Mouse (Mus musculus) kidney, adult 2 months (tissue): ENCODE measurements around the gene Kcnn1. TPM values are rescaled to one million over a fixed set of nuclear protein-coding genes. Genes with fewer than 3 reads are reported as not detected.

Experiments used
- DNase-seq: peaks from one replicate; pipeline ENCODE4 v3.0.0; 2021
- H3K27ac ChIP-seq: fragments of 200-500 bp; 2 replicates; pipeline ENCODE4 v1.5.1; 2012; ENCODE audit warnings: low read depth, low read length, control low read depth, inconsistent platforms; ENCODE audit not compliant: insufficient read depth
- H3K27me3 ChIP-seq: fragments of 200-500 bp; replicated peaks from 2 replicates; pipeline ENCODE4 v1.6.1; 2012; ENCODE audit warnings: mild to moderate bottlenecking, moderate library complexity, low read length, inconsistent platforms; ENCODE audit not compliant: control insufficient read depth, insufficient read depth
- H3K36me3 ChIP-seq: fragments of 200-500 bp; 2 replicates; pipeline ENCODE4 v1.6.1; 2012; ENCODE audit warnings: mild to moderate bottlenecking, moderate library complexity, low read length, inconsistent platforms; ENCODE audit not compliant: control insufficient read depth, insufficient read depth
- H3K4me1 ChIP-seq: fragments of 200-500 bp; 2 replicates; pipeline ENCODE4 v1.6.1; 2011; ENCODE audit warnings: low read length; ENCODE audit not compliant: control insufficient read depth, insufficient read depth
- H3K4me3 ChIP-seq: fragments of 200-500 bp; 2 replicates; pipeline ENCODE4 v1.5.1; 2011; ENCODE audit warnings: mild to moderate bottlenecking, low read depth, low read length, control low read depth; ENCODE audit not compliant: insufficient read depth
- CTCF ChIP-seq: fragments of 200-500 bp; conservative IDR thresholded peaks from 2 replicates; pipeline ENCODE4 v1.5.1; 2011; ENCODE audit warnings: low read depth, mild to moderate bottlenecking, control low read depth, low read length, moderate library complexity, mixed read lengths; ENCODE audit not compliant: insufficient read depth, insufficient read length
- POLR2A ChIP-seq: fragments of 200-500 bp; IDR thresholded peaks from one replicate; pipeline ENCODE4 v1.6.1; 2011; ENCODE audit warnings: low read depth, low read length, control low read depth
- whole genome bisulfite sequencing: fragments of 180-500 bp; shearing (Covaris S2); methylation state at CpG from one replicate; pipeline ENCODE4 v1.1.7; 2018; 5-methylcytosine and 5-hydroxymethylcytosine counted together
- polyA plus RNA-seq: library from polyadenylated mRNA; depleted of rRNA; stranded (reverse); fragments of >200 nt; gene quantifications from 2 replicates; pipeline ENCODE4 v1.2.3, GENCODE M21; 2012

The Kcnn1 gene
- polyA plus RNA-seq, 1 experiment = 9.4 TPM

DNA sequence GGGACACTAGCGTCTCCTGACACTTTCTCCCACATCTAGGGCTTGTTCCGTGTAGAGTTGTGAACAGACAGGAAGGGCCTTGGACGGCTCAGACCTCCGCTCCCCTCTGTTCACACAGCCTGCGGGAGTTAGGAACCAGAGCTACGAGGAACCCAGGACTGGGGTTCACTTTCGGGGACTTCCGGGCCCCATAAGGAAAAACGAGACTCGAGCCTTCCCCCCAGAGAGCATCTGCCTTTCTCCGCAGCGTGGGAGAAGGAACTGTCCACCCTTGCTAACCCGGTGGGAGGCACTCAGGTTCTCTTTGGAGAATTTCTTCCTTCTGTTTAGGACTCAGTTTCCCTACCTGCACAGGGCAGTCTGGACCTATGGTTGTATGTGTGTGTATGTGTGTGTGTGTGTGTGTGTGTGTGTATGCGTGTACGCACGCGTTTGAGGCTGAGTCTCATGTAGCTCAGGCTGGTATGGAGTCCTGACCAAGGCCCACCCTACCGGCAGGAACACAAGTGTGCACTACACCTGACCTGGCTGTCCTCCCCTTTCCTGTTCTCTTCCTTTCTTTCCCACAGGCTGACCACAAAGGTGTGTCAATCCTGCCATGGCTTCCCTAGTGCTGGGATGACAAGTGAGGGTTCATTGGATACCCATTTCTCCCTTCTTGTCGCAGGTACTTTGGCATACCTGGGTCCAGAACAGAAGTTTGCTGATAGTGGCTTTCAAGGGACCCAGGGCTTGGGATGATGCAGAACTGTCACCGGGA is 30.0 kb upstream of the Kcnn1 start:
- DNase-seq = no peak
- no peak for TF ChIP-seq POLR2A
- TF ChIP-seq CTCF = no peak
- WGBS = 44% methylated on average over 20 of the region's 20 CpGs
- no peak overlapping the region for H3K27ac ChIP-seq
- no peaks in the 10 kb centered on the region; the same call in 1 of the 2 replicates for H3K4me1 ChIP-seq
- no peaks in the 10 kb centered on the region for H3K36me3 ChIP-seq
- no peaks in the 10 kb centered on the region for H3K27me3 ChIP-seq
- H3K4me3 ChIP-seq = no peak overlapping the region

DNA sequence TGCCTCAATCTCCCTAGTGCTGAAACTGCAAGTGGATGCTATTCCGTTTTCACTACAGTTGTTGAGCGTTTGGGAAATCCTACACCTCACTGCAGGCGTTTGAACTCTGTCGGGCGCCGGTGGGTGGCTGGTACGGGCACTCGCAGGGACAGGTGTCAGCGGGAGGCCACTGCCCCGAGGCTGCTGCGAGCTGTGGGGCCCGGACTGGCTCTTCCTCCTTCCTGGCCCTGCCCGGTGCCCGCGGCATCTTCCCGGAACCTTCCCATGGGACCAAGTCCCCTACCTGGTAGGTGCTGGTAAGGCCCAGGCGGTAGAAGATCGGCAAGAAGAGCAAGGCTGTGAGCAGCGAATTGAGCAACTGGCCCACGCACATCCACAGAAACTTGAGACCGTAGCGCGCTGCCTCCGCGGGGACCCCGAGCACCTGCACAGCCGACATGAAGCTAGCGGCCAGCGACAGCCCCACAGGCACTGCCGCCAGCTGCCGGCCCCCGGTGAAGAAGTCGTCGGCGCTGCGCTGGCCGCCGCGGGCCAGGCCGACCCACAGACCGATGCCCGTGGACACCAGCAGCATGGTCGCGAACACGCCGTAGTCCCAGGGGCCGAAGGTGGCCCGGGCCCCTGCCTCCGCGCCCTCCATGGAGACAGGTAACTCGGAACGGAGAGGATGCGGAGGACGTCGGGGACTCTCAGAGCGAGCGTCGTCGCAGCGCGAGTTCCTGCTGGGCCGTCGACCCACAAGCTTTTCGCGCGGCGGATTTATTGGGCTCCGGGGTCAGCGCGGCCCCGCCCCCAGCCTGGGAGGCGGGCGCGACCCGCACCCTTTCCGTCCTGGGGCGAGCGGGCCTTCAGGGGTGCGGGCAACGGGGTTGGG is 29.2 kb upstream of the Kcnn1 start, which contains the start of gene Slc5a5:
TSS of gene Slc5a5 (minus strand) at position 736 of the 874 bp plus-strand sequence.
- Histone ChIP-seq H3K27me3 (no peaks in the 10 kb centered on the region), H3K4me3 (no peak within 1 kb of the TSS), H3K27ac (no peak within 1 kb of the TSS), H3K36me3 (no peaks in the 10 kb centered on the region), H3K4me1 (no peaks in the 10 kb centered on the region; the same call in 1 of the 2 replicates)
- WGBS = 10% methylated on average over 80 of the region's 80 CpGs
- DNase-seq = no peak
- TF ChIP-seq POLR2A = no peak
- no peak for TF ChIP-seq CTCF

DNA sequence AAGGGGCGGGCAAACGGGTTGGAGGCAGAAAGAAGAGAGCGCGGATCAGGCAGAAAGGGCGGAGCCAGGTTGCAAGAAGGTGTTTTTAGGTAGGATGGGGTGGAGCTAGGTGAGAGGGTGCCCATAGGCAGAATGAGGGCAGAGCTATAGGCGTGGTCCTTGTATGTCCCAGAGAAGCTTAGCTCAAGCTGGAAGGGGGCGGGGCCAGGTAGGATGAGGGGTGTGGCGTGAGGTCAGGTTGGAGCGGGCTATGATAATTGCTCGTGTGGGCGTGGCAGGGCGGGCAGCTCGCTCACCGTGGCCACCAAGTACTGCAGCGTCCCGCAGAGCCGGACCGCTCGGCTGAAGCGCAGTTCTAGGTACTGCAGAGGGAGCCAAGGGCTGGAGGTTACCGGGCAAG is 28.3 kb upstream of the Kcnn1 start:
- no peak overlapping the region for H3K4me3 ChIP-seq
- no peak overlapping the region for H3K27ac ChIP-seq
- no peaks in the 10 kb centered on the region for H3K36me3 ChIP-seq
- WGBS = 11% methylated on average over 21 of the region's 21 CpGs
- TF ChIP-seq POLR2A (no peak), CTCF (no peak)
- H3K27me3 ChIP-seq = no peaks in the 10 kb centered on the region
- H3K4me1 ChIP-seq = no peaks in the 10 kb centered on the region; the same call in 1 of the 2 replicates
- peak; percentile 73 for DNase-seq

DNA sequence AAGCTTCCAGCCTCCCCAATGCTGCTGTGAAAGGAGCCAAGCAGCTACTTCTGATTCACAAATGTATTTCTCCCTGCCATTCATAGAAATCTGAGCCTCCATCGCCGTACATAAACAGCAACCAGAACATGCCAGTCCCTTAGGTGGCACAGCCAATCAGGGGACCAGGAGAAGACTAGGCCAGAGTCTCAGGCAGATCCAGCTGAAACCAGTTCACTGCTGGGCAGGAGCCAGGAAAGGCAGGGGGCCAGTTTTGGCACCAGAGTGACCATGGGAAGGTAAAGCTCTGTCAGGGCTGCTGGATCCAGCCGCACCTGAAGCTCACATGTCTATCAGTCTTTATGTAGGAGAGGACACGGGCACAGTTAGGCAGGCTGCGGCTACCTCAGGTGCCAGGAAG is 27.6 kb upstream of the Kcnn1 start:
- peak; percentile 53 for DNase-seq
- Histone ChIP-seq H3K36me3 (no peaks in the 10 kb centered on the region), H3K27ac (no peak overlapping the region), H3K27me3 (no peaks in the 10 kb centered on the region), H3K4me3 (no peak overlapping the region), H3K4me1 (no peaks in the 10 kb centered on the region)
- WGBS = 75% methylated on average over 5 of the region's 5 CpGs
- TF ChIP-seq POLR2A (no peak), CTCF (no peak)

DNA sequence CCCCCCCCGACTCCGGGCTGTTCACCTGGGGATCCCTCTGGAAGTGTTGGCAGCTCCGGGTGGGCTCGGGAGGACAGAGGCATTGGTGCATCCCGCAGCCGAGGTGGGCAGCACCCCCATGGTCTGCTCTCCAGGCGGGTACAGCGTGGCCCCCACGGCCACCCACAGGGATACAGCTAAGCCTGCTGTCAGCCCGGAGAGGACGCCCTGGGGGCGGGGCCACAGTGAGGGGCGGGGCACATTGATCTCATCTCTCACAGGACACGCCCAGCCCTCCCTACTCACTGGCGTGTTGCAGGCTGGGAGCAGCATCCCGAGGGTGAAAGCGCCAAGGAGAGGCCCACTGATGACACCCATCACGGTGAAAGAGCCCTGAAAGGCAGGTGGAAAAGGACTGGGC is 24.6 kb upstream of the Kcnn1 start:
- DNase-seq = peak; percentile 42
- Histone ChIP-seq H3K36me3 (no peaks in the 10 kb centered on the region), H3K4me3 (no peak overlapping the region), H3K4me1 (no peaks in the 10 kb centered on the region), H3K27me3 (no peaks in the 10 kb centered on the region), H3K27ac (no peak overlapping the region)
- TF ChIP-seq CTCF (no peak), POLR2A (no peak)
- 8% methylated on average over 15 of the region's 18 CpGs for WGBS

DNA sequence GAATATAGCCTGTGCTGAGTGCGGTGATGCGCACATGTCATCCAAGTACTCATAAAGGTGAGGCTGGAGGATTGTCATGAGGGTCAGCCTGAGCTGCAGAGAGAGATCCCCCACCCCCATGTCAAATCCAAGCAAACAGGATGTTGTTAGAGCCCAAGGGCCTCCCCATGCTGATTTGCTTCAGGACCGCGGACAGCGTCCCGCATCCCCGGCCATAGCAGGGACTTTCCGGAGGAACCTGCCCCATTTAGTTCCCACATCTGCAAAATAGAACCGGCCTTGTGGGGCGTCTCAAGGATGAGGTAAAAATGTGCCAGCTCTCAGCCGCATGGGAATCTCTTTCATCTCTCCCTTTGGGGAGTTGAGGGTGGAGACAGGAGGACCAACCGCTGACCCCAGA is 22.6 kb upstream of the Kcnn1 start:
- no peak for DNase-seq
- WGBS = 15% methylated on average over 12 of the region's 12 CpGs
- Histone ChIP-seq H3K36me3 (no peaks in the 10 kb centered on the region), H3K4me1 (no peaks in the 10 kb centered on the region), H3K4me3 (no peak overlapping the region), H3K27ac (no peak overlapping the region), H3K27me3 (no peaks in the 10 kb centered on the region)
- TF ChIP-seq CTCF (no peak), POLR2A (no peak)

DNA sequence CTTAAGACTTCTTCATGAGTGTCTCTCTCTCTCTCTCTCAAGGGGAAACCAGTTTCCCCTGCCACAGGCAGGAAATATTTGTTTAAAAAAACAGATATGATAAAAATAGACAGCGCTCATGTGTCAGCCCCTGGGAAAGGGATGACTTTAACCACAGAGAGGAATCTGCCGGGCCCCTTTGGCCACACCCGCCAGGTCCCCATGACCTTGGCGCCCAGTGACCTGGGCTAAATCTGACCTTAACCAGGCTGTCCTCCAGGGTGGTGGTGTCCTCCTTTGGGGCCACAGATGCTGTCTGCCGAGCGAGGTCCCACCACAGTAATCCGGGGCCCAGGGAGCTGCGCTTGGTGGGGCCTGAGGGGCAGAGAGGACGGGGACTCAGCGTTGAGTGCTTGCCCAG is 21.6 kb upstream of the Kcnn1 start:
- H3K4me1 ChIP-seq = no peaks in the 10 kb centered on the region
- H3K27ac ChIP-seq = no peak overlapping the region
- DNase-seq = no peak
- H3K36me3 ChIP-seq = no peaks in the 10 kb centered on the region
- H3K4me3 ChIP-seq = no peak overlapping the region
- 81% methylated on average over 10 of the region's 10 CpGs for WGBS
- no peak for TF ChIP-seq POLR2A
- TF ChIP-seq CTCF = no peak
- H3K27me3 ChIP-seq = no peaks in the 10 kb centered on the region
